Mouse (Mus musculus) spleen, postnatal 4 days (tissue): ENCODE results near the gene Rexo4.

Source experiments
- DNase-seq, 2 experiments: peaks; one replicate each; pipeline ENCODE4 v3.0.0; 2022; ENCODE audit warnings: low spot score in 2 of 2

Rexo4 gene

GRCm38 (mm10) chr2:26963923-26964723 is at the start of gene Rexo4:
Gene Rexo4 (minus strand): TSS chr2:26964386.
- DNase-seq: peak; percentile 92 to 98

DNA sequence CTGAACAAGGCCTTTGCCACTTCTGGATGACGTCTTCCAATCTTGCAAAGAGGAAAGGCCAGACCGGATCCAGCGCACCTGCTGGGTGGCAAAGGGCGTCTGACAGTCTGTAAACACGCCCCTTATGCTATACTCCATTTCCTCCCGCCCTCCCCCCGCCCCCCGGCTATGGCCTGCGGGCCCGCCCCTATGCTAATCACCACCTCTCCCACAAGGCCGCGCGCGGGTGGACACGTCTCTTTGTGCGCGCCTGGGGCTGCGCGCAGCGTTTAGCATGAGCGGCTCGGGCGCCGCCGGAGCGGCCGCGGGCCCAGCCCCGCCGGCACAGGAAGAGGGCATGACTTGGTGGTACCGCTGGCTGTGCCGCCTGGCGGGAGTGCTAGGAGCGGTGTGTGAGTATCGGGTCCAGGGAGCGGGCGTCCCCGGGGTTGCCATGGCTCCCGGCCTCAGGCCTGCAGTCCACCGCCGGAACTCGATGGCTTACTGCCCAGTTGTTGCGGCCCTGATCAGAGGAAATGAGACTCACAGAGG is 45.6 kb upstream of the Rexo4 start, which contains the start of gene Cacfd1:
Gene Cacfd1, plus strand, starts transcription at position 213 of the 531 bp plus-strand sequence.
- peak; percentile 83 to 90 for DNase-seq

GRCm38 (mm10) chr2:27007701-27008100 is 43.5 kb upstream of the Rexo4 start:
- no peak for DNase-seq

DNA sequence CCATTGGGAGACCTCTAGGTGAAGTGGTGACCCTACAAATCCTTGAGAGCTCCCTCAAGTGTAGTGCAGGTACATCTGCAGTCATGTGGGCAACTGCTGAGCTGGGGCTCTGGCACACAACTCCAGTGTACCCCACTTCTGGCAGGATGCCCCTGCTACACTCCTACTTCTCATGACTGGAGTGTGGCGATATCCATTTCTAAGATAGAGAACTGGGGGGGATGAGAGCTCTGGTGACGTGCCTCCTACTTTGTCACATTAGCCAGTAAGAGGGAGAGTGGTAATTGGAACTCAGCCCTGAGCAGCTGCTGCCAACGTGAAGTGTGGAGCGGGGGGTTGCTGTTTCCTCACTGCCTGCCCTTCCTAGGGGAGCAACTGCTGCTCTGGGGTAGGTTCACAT is 42.1 kb upstream of the Rexo4 start:
- no peak for DNase-seq

- DNase-seq: no peak
Measured at GRCm38 (mm10) chr2:26997993-26998392, 33.8 kb upstream of the Rexo4 start.

- DNase-seq: no peak
Measured at GRCm38 (mm10) chr2:26997498-26997897, 33.3 kb upstream of the Rexo4 start.

- DNase-seq: no peak
Measured at GRCm38 (mm10) chr2:26993936-26994335, 29.8 kb upstream of the Rexo4 start.

GRCm38 (mm10) chr2:26984640-26985039 is 20.5 kb upstream of the Rexo4 start:
- DNase-seq: no peak

GRCm38 (mm10) chr2:26984179-26984578 is 20.0 kb upstream of the Rexo4 start:
- no peak for DNase-seq

DNA sequence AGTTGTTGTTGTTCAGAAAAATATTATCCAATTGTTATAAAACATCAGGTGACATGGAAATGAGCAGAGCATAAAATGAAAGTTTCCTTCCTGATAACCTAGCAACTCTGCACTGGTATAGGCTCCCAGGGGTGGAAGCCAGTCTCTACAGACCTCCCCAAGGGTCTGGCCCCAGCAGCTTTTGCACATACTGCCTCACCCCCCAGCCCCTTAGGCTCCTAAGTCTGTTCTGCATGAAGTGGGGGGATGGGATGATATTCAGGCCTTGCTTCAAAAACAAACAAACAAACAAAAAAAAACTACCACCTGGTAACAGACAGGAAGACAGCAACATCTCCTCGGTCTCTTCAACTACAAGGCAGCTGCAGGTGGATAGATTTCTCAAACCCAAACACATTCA is 16.2 kb upstream of the Rexo4 start:
- DNase-seq: no peak

GRCm38 (mm10) chr2:26973960-26974359 is 9.8 kb upstream of the Rexo4 start:
- no peak for DNase-seq

DNA sequence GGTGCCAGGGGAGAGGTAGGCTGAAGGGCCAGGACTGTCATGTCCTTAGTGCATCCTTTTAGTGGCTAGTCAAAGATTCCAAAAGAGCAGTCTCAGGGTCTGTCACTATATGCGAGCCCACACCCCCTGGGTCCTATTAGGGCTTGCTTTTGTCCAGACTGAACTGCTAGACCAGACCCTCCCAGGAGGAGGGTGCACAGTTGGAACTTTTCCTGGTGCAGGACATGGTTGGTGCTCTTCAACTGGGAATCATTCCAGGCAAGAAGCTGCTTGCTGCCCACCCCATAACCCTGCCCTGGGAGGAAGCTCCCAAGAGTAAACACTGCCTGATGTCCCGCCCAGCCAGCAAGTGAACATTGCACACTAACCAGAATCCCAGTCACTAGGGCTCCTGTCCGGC is 8.9 kb upstream of the Rexo4 start, which contains the start of gene Adamts13:
Gene Adamts13, plus strand, starts transcription at position 301 of the 400 bp plus-strand sequence.
- DNase-seq: no peak

DNA sequence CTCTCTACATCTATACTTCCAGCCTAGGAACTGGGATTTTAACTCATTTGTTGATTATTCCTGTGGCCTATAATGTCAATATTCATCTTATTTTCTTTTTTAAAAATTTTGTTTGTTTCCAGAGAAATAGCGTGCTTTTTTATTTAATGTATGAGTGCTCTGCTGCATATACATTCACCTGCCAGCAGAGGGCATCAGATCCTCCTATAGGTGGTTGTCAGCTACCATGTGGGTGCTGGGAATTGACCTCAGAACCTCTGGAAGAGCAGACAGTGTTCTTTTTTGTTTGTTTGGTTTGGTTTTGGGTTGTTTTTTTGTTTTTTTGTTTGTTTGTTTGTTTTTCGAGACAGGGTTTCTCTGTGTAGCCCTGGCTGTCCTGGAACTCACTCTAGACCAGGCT is 3.1 kb upstream of the Rexo4 start:
- DNase-seq: no peak

DNA sequence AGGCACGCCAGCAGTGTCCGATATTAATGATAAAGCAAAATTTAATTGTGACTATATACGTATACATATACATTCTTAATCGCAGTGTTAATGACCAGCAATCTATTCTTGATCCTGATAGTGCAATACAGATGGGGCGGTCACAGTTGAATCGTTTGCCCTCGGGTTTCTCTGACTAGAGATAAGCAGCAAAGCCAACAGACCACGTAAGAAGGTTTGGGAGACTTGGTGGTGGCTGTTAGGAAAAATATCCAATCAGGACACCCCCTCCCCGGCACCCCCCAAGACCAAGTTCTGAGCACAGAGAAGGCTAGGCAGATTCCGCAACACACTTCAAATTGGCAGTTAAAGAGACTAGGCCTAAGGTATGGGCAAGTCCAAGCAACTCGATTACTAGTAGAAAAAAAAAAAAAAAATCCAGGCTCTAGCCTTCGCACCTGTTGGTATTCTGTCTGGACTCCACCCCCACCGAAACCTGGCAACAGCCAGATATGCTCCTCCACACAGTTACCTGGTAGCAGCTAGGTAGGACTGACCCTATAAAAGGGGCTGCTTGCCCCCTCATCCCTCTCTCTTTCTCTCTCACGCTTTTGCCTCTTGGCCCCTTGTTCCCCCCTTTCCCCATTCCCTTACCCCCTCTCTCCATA is 661 bp upstream of the Rexo4 start:
- no peak for DNase-seq

GRCm38 (mm10) chr2:26960756-26961155 is 3.4 kb downstream of the Rexo4 start:
- DNase-seq: no peak

GRCm38 (mm10) chr2:26957488-26957859 is 6.7 kb downstream of the Rexo4 start:
- no peak for DNase-seq

DNA sequence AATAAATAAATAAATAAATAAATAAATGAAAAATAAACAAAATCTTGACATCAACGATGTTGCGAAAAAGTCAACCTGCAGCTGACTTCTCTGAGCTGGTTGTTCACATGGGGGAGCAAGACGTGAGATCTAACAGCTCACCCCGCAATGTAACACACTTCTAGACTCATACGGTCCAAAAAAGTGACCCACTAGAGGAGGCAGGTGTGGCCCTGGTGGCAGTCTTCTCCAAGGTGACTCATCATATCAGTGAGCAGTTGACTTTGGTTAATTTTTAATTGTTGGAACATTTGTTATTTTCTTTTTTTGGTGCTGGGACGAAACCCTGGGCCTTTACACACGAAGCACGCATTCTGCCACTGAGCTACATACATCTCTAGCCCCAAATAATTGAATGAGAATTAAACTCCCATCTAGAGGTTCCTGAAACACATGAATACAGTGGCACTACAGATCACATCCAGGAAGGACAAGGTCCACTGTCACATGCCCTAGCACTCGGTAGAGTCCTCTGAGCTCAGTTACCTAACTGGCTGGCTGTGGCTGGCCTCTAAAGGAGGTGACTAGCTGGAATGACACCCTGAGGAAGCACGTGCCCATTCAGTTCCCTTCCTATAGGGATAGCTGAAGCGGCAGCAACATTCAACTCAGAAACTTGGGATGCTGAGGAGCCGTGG is 7.2 kb downstream of the Rexo4 start:
- no peak for DNase-seq

GRCm38 (mm10) chr2:26954735-26955395 is 9.3 kb downstream of the Rexo4 start:
- DNase-seq: no peak

DNA sequence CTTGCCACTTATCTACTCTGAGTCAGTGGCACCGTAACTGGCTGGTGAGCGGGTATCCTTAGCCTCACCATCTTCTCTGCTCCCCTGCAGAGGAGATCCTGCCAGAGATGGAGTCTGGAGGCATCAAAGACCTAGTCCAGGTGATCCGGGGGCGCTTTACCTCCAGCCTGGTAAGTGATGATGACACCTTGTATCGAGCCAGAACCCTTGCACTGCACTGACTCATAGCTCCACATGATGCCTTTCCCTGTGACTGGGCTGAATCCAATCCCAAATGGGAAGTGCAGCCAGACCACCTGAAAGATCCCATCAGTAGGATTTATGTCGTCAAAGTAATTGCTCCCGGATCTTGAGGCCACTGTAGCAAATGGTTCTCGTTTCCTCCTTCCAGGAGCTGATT is 11.3 kb downstream of the Rexo4 start:
- no peak for DNase-seq

DNA sequence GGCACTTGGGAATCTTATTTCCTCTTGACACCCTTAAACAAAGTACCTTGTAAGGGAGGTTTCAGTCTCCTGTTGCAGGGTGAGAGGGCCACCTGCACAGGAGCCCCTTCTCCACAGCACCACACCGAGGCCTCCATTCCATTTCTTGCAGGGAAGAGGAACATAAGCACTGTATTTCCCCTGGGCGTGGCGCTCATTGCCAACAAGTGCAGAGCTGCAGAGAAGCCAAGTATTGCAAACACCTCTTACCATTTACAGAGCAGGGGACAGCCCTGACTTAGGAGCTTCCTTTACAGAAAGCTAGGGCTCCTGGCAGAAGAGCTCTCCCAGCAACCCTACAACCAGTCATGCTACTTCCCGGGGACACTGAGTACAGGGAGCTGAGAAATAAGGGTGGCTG is 12.0 kb downstream of the Rexo4 start:
- no peak for DNase-seq

DNA sequence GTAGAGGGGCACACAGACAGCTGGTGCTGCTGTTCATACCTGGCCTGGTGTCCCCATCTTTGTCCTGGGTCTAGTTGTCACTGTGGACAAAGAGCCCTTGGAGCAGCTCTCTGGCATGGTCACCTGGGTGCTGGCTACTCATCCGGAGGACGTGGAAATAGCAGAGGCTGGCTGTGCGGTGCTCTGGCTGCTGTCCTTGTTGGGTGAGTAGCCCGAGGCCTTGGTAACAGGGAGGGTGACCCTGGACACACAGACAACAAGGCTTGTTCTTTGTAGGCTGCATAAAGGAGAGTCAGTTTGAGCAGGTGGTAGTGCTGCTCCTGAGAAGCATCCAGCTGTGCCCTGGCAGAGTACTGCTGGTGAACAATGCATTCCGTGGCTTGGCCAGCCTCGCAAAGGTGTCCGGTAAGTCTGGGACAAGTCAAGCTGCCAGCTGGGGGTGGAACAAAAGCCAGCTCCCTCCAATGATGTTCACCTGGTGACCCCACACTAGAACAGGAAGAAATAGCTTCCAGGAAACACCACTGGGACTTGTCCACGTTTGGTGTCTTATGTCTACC is 12.8 kb downstream of the Rexo4 start:
- DNase-seq: no peak

DNA sequence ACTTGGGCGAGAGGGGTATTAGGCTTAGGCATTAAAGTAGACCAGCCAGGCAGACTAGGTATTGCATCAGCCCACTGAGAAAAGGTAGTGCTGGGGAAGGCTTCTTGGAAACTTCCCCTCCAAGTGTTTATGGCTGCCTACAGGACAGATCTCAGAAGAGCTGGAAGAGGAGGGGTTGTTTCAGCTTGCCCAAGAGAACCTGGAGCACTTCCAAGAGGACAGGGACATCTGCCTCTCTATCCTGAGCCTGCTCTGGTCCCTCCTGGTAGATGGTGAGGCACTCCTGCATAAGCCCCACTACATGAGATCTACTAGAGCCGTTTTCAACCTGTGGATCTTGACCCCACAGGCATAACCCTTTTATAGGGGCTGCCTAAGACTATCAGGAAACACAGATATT is 13.8 kb downstream of the Rexo4 start:
- no peak for DNase-seq
